Mouse (Mus musculus): Measurements from ENCODE around the gene Rpap1. TPM values are rescaled to one million over a fixed set of nuclear protein-coding genes. Genes with fewer than 3 reads are reported as not detected.
A peak's percentile ranks its signal among the peaks of the same experiment; 100 is the strongest.

The Rpap1 gene
- polyA plus RNA-seq (2016; fragmentation: Nextera tagmentation; extraction: Ambion mirVana), result 22.8 and 23.9 TPM in 2 replicates

- Histone ChIP-seq H3K4me1 (replicated peaks) (peaks cover 7% of the 10 kb centered on the region; the same call in 1 of the 2 replicates), H3K9ac (peak within 1 kb of the TSS; percentile 76), H3K36me3 (peaks cover 18% of the 10 kb centered on the region), H3K4me2 (peak within 1 kb of the TSS; percentile 86), H3K4me3 (peak within 1 kb of the TSS; percentile 77), H3K27me3 (replicated peaks) (no peaks in the 10 kb centered on the region), H3K9me3 (replicated peaks) (no peaks in the 10 kb centered on the region), H3K27ac (ENCODE audit: poor library complexity, severe bottlenecking) (peak within 1 kb of the TSS; percentile 91)
- WGBS, result under 1% methylated on average over 44 of the region's 44 CpGs
- ATAC-seq (ENCODE audit: insufficient number of reproducible peaks, low FRiP score), result peak; percentile 93
Measured at GRCm38 (mm10) chr2:119787206-119787883, at the start of gene Rpap1. Gene Rpap1 (minus strand): TSS chr2:119787537.

- Histone ChIP-seq H3K36me3 (no peaks in the 10 kb centered on the region), H3K9me3 (replicated peaks) (no peaks in the 10 kb centered on the region), H3K4me3 (no peak overlapping the region), H3K27ac (ENCODE audit: poor library complexity, severe bottlenecking) (no peak overlapping the region), H3K4me2 (no peak overlapping the region), H3K9ac (no peak overlapping the region), H3K4me1 (replicated peaks) (no peaks in the 10 kb centered on the region), H3K27me3 (replicated peaks) (peaks cover 12% of the 10 kb centered on the region; the same call in 1 of the 2 replicates)
- ATAC-seq (ENCODE audit: insufficient number of reproducible peaks, low FRiP score), result no peak
- 84% methylated on average over 4 of the region's 4 CpGs for WGBS
Measured at GRCm38 (mm10) chr2:119834231-119834630, 46.9 kb upstream of the Rpap1 start.

GRCm38 (mm10) chr2:119830579-119830978 is 43.2 kb upstream of the Rpap1 start:
- no peak for ATAC-seq (ENCODE audit: insufficient number of reproducible peaks, low FRiP score)
- Histone ChIP-seq H3K36me3 (no peaks in the 10 kb centered on the region), H3K4me1 (replicated peaks) (no peaks in the 10 kb centered on the region), H3K27me3 (replicated peaks) (no peaks in the 10 kb centered on the region), H3K9me3 (replicated peaks) (no peaks in the 10 kb centered on the region), H3K4me2 (no peak overlapping the region), H3K4me3 (no peak overlapping the region), H3K9ac (no peak overlapping the region), H3K27ac (ENCODE audit: poor library complexity, severe bottlenecking) (no peak overlapping the region)
- WGBS, result 67% methylated on average over 2 of the region's 2 CpGs

- 87% methylated on average over 9 of the region's 9 CpGs for WGBS
- H3K4me3 ChIP-seq, result no peak overlapping the region
- H3K36me3 ChIP-seq, result peaks cover 7% of the 10 kb centered on the region
- no peaks in the 10 kb centered on the region for H3K9me3 ChIP-seq (replicated peaks)
- H3K4me1 ChIP-seq (replicated peaks), result peaks cover 17% of the 10 kb centered on the region
- no peak for ATAC-seq (ENCODE audit: insufficient number of reproducible peaks, low FRiP score)
- H3K4me2 ChIP-seq, result no peak overlapping the region
- H3K27me3 ChIP-seq (replicated peaks), result 0 out of 2 replicates have a peak, but pooled peaks cover 4% of the 10 kb centered on the region
- H3K9ac ChIP-seq, result no peak overlapping the region
- no peak overlapping the region for H3K27ac ChIP-seq (ENCODE audit: poor library complexity, severe bottlenecking)
Measured at GRCm38 (mm10) chr2:119821136-119821535, 33.8 kb upstream of the Rpap1 start.

- no peak overlapping the region for H3K9ac ChIP-seq
- no peak overlapping the region for H3K4me3 ChIP-seq
- WGBS, result 33% methylated on average over 9 of the region's 9 CpGs
- ATAC-seq (ENCODE audit: insufficient number of reproducible peaks, low FRiP score), result no peak
- H3K9me3 ChIP-seq (replicated peaks), result no peaks in the 10 kb centered on the region
- no peak overlapping the region for H3K27ac ChIP-seq (ENCODE audit: poor library complexity, severe bottlenecking)
- H3K4me2 ChIP-seq, result no peak overlapping the region
- H3K27me3 ChIP-seq (replicated peaks), result 0 out of 2 replicates have a peak, but pooled peaks cover 4% of the 10 kb centered on the region
- peaks cover 10% of the 10 kb centered on the region for H3K36me3 ChIP-seq
- H3K4me1 ChIP-seq (replicated peaks), result peaks cover 17% of the 10 kb centered on the region
Measured at GRCm38 (mm10) chr2:119818668-119819272, 31.4 kb upstream of the Rpap1 start.

- Histone ChIP-seq H3K9ac (no peak overlapping the region), H3K4me3 (no peak overlapping the region), H3K4me1 (replicated peaks) (peaks cover 17% of the 10 kb centered on the region), H3K36me3 (peaks cover 18% of the 10 kb centered on the region), H3K27ac (ENCODE audit: poor library complexity, severe bottlenecking) (no peak overlapping the region), H3K4me2 (no peak overlapping the region), H3K27me3 (replicated peaks) (no peaks in the 10 kb centered on the region), H3K9me3 (replicated peaks) (no peaks in the 10 kb centered on the region)
- ATAC-seq (ENCODE audit: insufficient number of reproducible peaks, low FRiP score), result no peak
- 87% methylated on average over 5 of the region's 5 CpGs for WGBS
Measured at GRCm38 (mm10) chr2:119817047-119817446, 29.7 kb upstream of the Rpap1 start.

GRCm38 (mm10) chr2:119816611-119817010 is 29.3 kb upstream of the Rpap1 start:
- Histone ChIP-seq H3K4me3 (no peak overlapping the region), H3K27me3 (replicated peaks) (no peaks in the 10 kb centered on the region), H3K9me3 (replicated peaks) (no peaks in the 10 kb centered on the region), H3K9ac (no peak overlapping the region), H3K4me2 (no peak overlapping the region), H3K27ac (ENCODE audit: poor library complexity, severe bottlenecking) (no peak overlapping the region), H3K36me3 (peaks cover 18% of the 10 kb centered on the region), H3K4me1 (replicated peaks) (peaks cover 19% of the 10 kb centered on the region)
- no peak for ATAC-seq (ENCODE audit: insufficient number of reproducible peaks, low FRiP score)
- 92% methylated on average over 13 of the region's 13 CpGs for WGBS

- no peak for ATAC-seq (ENCODE audit: insufficient number of reproducible peaks, low FRiP score)
- H3K4me2 ChIP-seq, result no peak overlapping the region
- WGBS, result 72% methylated on average over 7 of the region's 7 CpGs
- peaks cover 23% of the 10 kb centered on the region for H3K4me1 ChIP-seq (replicated peaks)
- no peaks in the 10 kb centered on the region for H3K27me3 ChIP-seq (replicated peaks)
- no peak overlapping the region for H3K4me3 ChIP-seq
- no peak overlapping the region for H3K27ac ChIP-seq (ENCODE audit: poor library complexity, severe bottlenecking)
- peaks cover 28% of the 10 kb centered on the region for H3K36me3 ChIP-seq
- no peak overlapping the region for H3K9ac ChIP-seq
- H3K9me3 ChIP-seq (replicated peaks), result no peaks in the 10 kb centered on the region
Measured at GRCm38 (mm10) chr2:119814376-119814933, 27.1 kb upstream of the Rpap1 start.

GRCm38 (mm10) chr2:119811490-119812146 is 24.3 kb upstream of the Rpap1 start:
- no peak overlapping the region for H3K27ac ChIP-seq (ENCODE audit: poor library complexity, severe bottlenecking)
- H3K27me3 ChIP-seq (replicated peaks), result no peaks in the 10 kb centered on the region
- WGBS, result 68% methylated on average over 14 of the region's 14 CpGs
- no peak overlapping the region for H3K4me2 ChIP-seq
- no peak overlapping the region for H3K9ac ChIP-seq
- ATAC-seq (ENCODE audit: insufficient number of reproducible peaks, low FRiP score), result no peak
- no peak overlapping the region for H3K4me3 ChIP-seq
- no peaks in the 10 kb centered on the region for H3K9me3 ChIP-seq (replicated peaks)
- H3K4me1 ChIP-seq (replicated peaks), result peaks cover 20% of the 10 kb centered on the region
- H3K36me3 ChIP-seq, result peaks cover 24% of the 10 kb centered on the region

GRCm38 (mm10) chr2:119810890-119811289 is 23.6 kb upstream of the Rpap1 start:
- Histone ChIP-seq H3K27me3 (replicated peaks) (no peaks in the 10 kb centered on the region), H3K36me3 (peaks cover 21% of the 10 kb centered on the region), H3K4me2 (no peak overlapping the region), H3K9ac (no peak overlapping the region), H3K9me3 (replicated peaks) (no peaks in the 10 kb centered on the region), H3K4me1 (replicated peaks) (peaks cover 20% of the 10 kb centered on the region), H3K27ac (ENCODE audit: poor library complexity, severe bottlenecking) (no peak overlapping the region), H3K4me3 (no peak overlapping the region)
- WGBS, result 85% methylated on average over 12 of the region's 12 CpGs
- ATAC-seq (ENCODE audit: insufficient number of reproducible peaks, low FRiP score), result no peak

GRCm38 (mm10) chr2:119808881-119809280 is 21.5 kb upstream of the Rpap1 start:
- 16% methylated on average over 4 of the region's 4 CpGs for WGBS

More at GRCm38 (mm10) chr2:119808881-119809280, 21.5 kb upstream of the Rpap1 start:
- Histone ChIP-seq H3K4me3 (no peak overlapping the region), H3K4me1 (replicated peaks) (peaks cover 39% of the 10 kb centered on the region), H3K4me2 (no peak overlapping the region), H3K27me3 (replicated peaks) (no peaks in the 10 kb centered on the region), H3K36me3 (peaks cover 24% of the 10 kb centered on the region), H3K27ac (ENCODE audit: poor library complexity, severe bottlenecking) (no peak overlapping the region), H3K9me3 (replicated peaks) (no peaks in the 10 kb centered on the region), H3K9ac (peak overlapping the region; percentile 2; the same call in 1 of the 2 replicates)
- ATAC-seq (ENCODE audit: insufficient number of reproducible peaks, low FRiP score), result 0 out of 2 replicates have a peak, but pooled peaks have one; percentile 40
